Mouse (Mus musculus) spleen, adult 2 months (tissue): ENCODE measurements around the gene Srpk1.

Experiments
- CTCF ChIP-seq: fragments of 200-500 bp; IDR thresholded peaks from 2 replicates; pipeline ENCODE4 v1.5.1; 2011; ENCODE audit warnings: mild to moderate bottlenecking, inconsistent platforms; ENCODE audit not compliant: insufficient read depth, insufficient read length, insufficient replicate concordance; ENCODE audit errors: extremely low read depth
- POLR2A ChIP-seq: fragments of 200-500 bp; IDR thresholded peaks from 2 replicates; pipeline ENCODE4 v1.6.1; 2011; ENCODE audit warnings: low read depth, low read length, inconsistent platforms

- TF ChIP-seq CTCF: no peak
- TF ChIP-seq POLR2A: no peak
Measured at GRCm38 (mm10) chr17:28657936-28658335, 35.4 kb upstream of the Srpk1 start.
